Mouse (Mus musculus) heart, embryonic 16.5 days (tissue): Measurements from ENCODE around the gene Ppp1r16b. TPM values are rescaled to one million over a fixed set of nuclear protein-coding genes. Genes with fewer than 3 reads are reported as not detected.

Experiments
- ATAC-seq: fragments of 200-750 bp; cut with Nextera tagmentation; replicated peaks from 2 replicates; pipeline ENCODE4 v1.8.0; 2017; ENCODE audit warnings: moderate number of reproducible peaks; ENCODE audit not compliant: insufficient read depth, low FRiP score; ENCODE audit errors: extremely low read depth
- H3K27ac ChIP-seq: fragments of 300-500 bp; sonication (generic); 2 replicates; pipeline ENCODE4 v1.5.1; 2014; ENCODE audit warnings: mild to moderate bottlenecking, low read length, control low read depth, moderate library complexity
- H3K27me3 ChIP-seq: fragments of 300-500 bp; sonication (generic); 2 replicates; pipeline ENCODE4 v1.6.1; 2014; ENCODE audit warnings: low read length, mixed read lengths; ENCODE audit not compliant: control insufficient read depth, insufficient read depth
- H3K36me3 ChIP-seq: fragments of 300-500 bp; sonication (generic); 2 replicates; pipeline ENCODE4 v1.6.1; 2014; ENCODE audit not compliant: control insufficient read depth, insufficient read depth
- H3K4me1 ChIP-seq: fragments of 300-500 bp; sonication (generic); 2 replicates; pipeline ENCODE4 v1.6.1; 2014; ENCODE audit warnings: low read length, mixed read lengths; ENCODE audit not compliant: control insufficient read depth, insufficient read depth
- H3K4me2 ChIP-seq: fragments of 300-500 bp; sonication (generic); 2 replicates; pipeline ENCODE4 v1.6.1; 2014; ENCODE audit warnings: low read depth, mild to moderate bottlenecking, control low read depth, low read length
- H3K4me3 ChIP-seq: fragments of 300-500 bp; sonication (generic); 2 replicates; pipeline ENCODE4 v1.5.1; 2014; ENCODE audit warnings: mild to moderate bottlenecking, control low read depth, low read length
- H3K9ac ChIP-seq: fragments of 300-500 bp; sonication (generic); 2 replicates; pipeline ENCODE4 v1.6.1; 2014; ENCODE audit warnings: low read length, control low read depth
- H3K9me3 ChIP-seq: fragments of 300-500 bp; sonication (generic); replicated peaks from 2 replicates; pipeline ENCODE4 v1.6.1; 2016; ENCODE audit warnings: low read length; ENCODE audit not compliant: control insufficient read depth
- WGBS: fragments of 180-500 bp; shearing (Covaris S2); extraction: QIAGEN DNeasy Blood & Tissue Kit; methylation state at CpG from one replicate; pipeline ENCODE4 v1.1.7; 2014; 5-methylcytosine and 5-hydroxymethylcytosine counted together
- polyA plus RNA-seq: library from polyadenylated mRNA; unstranded; fragments of >200 nt; fragmentation: Nextera tagmentation; extraction: Ambion mirVana; gene quantifications from 2 replicates; pipeline ENCODE4 v1.2.1, GENCODE M21; 2015

Gene Ppp1r16b
- polyA plus RNA-seq = 7.1 and 8.2 TPM in 2 replicates

GRCm38 (mm10) chr2:158665098-158665497, at the start of gene Ppp1r16b:
Gene Ppp1r16b, plus strand, starts transcription at chr2:158665398.
- Histone ChIP-seq H3K9ac (no peak within 1 kb of the TSS), H3K27me3 (peaks cover 31% of the 10 kb centered on the region), H3K4me1 (peaks cover 9% of the 10 kb centered on the region; the same call in 1 of the 2 replicates), H3K9me3 (no peaks in the 10 kb centered on the region), H3K36me3 (no peaks in the 10 kb centered on the region), H3K4me3 (no peak within 1 kb of the TSS), H3K27ac (0 out of 2 replicates have a peak within 1 kb of the TSS, but pooled peaks have one; percentile 2), H3K4me2 (no peak within 1 kb of the TSS; the same call in 1 of the 2 replicates)
- 69% methylated on average over 4 of the region's 4 CpGs for WGBS
- no peak for ATAC-seq

GRCm38 (mm10) chr2:158615702-158616101, 49.5 kb upstream of the Ppp1r16b start:
- ATAC-seq = no peak
- 4% methylated on average over 13 of the region's 13 CpGs for WGBS
- H3K36me3 ChIP-seq = no peaks in the 10 kb centered on the region
- no peak overlapping the region for H3K9ac ChIP-seq
- no peak overlapping the region for H3K4me2 ChIP-seq
- H3K9me3 ChIP-seq = no peaks in the 10 kb centered on the region
- no peak overlapping the region for H3K27ac ChIP-seq
- H3K27me3 ChIP-seq = peaks cover 89% of the 10 kb centered on the region
- H3K4me3 ChIP-seq = no peak overlapping the region
- H3K4me1 ChIP-seq = 0 out of 2 replicates have a peak, but pooled peaks cover 1% of the 10 kb centered on the region

GRCm38 (mm10) chr2:158616296-158616695, 48.9 kb upstream of the Ppp1r16b start:
- Histone ChIP-seq H3K4me2 (no peak overlapping the region), H3K9ac (no peak overlapping the region), H3K9me3 (no peaks in the 10 kb centered on the region), H3K4me3 (no peak overlapping the region), H3K36me3 (no peaks in the 10 kb centered on the region), H3K27me3 (peaks cover 88% of the 10 kb centered on the region), H3K27ac (no peak overlapping the region), H3K4me1 (no peaks in the 10 kb centered on the region)
- 3% methylated on average over 12 of the region's 12 CpGs for WGBS
- ATAC-seq = no peak

GRCm38 (mm10) chr2:158616790-158617189, 48.4 kb upstream of the Ppp1r16b start:
- WGBS = 12% methylated on average over 11 of the region's 11 CpGs
- no peak for ATAC-seq
- Histone ChIP-seq H3K27ac (no peak overlapping the region), H3K9ac (no peak overlapping the region), H3K27me3 (peaks cover 83% of the 10 kb centered on the region), H3K4me2 (no peak overlapping the region), H3K4me3 (no peak overlapping the region), H3K9me3 (no peaks in the 10 kb centered on the region), H3K36me3 (no peaks in the 10 kb centered on the region), H3K4me1 (no peaks in the 10 kb centered on the region)

- WGBS = 0% methylated on average over 39 of the region's 39 CpGs
Observed at GRCm38 (mm10) chr2:158624718-158625222, 40.4 kb upstream of the Ppp1r16b start, which contains the start of gene Actr5. Gene Actr5, plus strand, starts transcription at chr2:158624888.

GRCm38 (mm10) chr2:158625231-158625630, 40.0 kb upstream of the Ppp1r16b start:
- under 1% methylated on average over 38 of the region's 44 CpGs for WGBS
- ATAC-seq = peak; percentile 68
- Histone ChIP-seq H3K9me3 (no peaks in the 10 kb centered on the region), H3K9ac (peak overlapping the region; percentile 86), H3K27me3 (peaks cover 4% of the 10 kb centered on the region; the same call in 1 of the 2 replicates), H3K4me1 (peaks cover 9% of the 10 kb centered on the region; the same call in 1 of the 2 replicates), H3K27ac (peak overlapping the region; percentile 88), H3K4me3 (peak overlapping the region; percentile 81), H3K4me2 (peak overlapping the region; percentile 83), H3K36me3 (peaks cover 22% of the 10 kb centered on the region)

More at GRCm38 (mm10) chr2:158624718-158625222, 40.4 kb upstream of the Ppp1r16b start, which contains the start of gene Actr5:
- Histone ChIP-seq H3K4me3 (peak within 1 kb of the TSS; percentile 81), H3K4me1 (peaks cover 9% of the 10 kb centered on the region; the same call in 1 of the 2 replicates), H3K9ac (peak within 1 kb of the TSS; percentile 86), H3K27ac (peak within 1 kb of the TSS; percentile 88), H3K36me3 (peaks cover 20% of the 10 kb centered on the region), H3K27me3 (peaks cover 8% of the 10 kb centered on the region; the same call in 1 of the 2 replicates), H3K4me2 (peak within 1 kb of the TSS; percentile 83), H3K9me3 (no peaks in the 10 kb centered on the region)
- ATAC-seq = peak; percentile 96

- peak overlapping the region; percentile 83 for H3K4me2 ChIP-seq
- peak overlapping the region; percentile 86 for H3K9ac ChIP-seq
- H3K9me3 ChIP-seq = no peaks in the 10 kb centered on the region
- peaks cover 9% of the 10 kb centered on the region; the same call in 1 of the 2 replicates for H3K4me1 ChIP-seq
- peak overlapping the region; percentile 81 for H3K4me3 ChIP-seq
- ATAC-seq = no peak
- H3K36me3 ChIP-seq = peaks cover 22% of the 10 kb centered on the region
- H3K27ac ChIP-seq = no peak overlapping the region
- peaks cover 4% of the 10 kb centered on the region; the same call in 1 of the 2 replicates for H3K27me3 ChIP-seq
- WGBS = 29% methylated on average over 8 of the region's 8 CpGs
Observed at GRCm38 (mm10) chr2:158625697-158626096, 39.5 kb upstream of the Ppp1r16b start.

- H3K4me1 ChIP-seq = peaks cover 9% of the 10 kb centered on the region; the same call in 1 of the 2 replicates
- no peak overlapping the region for H3K27ac ChIP-seq
- no peak for ATAC-seq
- no peak overlapping the region for H3K4me3 ChIP-seq
- no peak overlapping the region for H3K9ac ChIP-seq
- peaks cover 50% of the 10 kb centered on the region for H3K36me3 ChIP-seq
- H3K4me2 ChIP-seq = no peak overlapping the region
- H3K9me3 ChIP-seq = no peaks in the 10 kb centered on the region
- H3K27me3 ChIP-seq = no peaks in the 10 kb centered on the region
- WGBS = 71% methylated on average over 3 of the region's 3 CpGs
Observed at GRCm38 (mm10) chr2:158628858-158629257, 36.3 kb upstream of the Ppp1r16b start.

- no peak for ATAC-seq
- H3K36me3 ChIP-seq = peaks cover 51% of the 10 kb centered on the region
- no peak overlapping the region for H3K27ac ChIP-seq
- H3K4me2 ChIP-seq = no peak overlapping the region
- 74% methylated on average over 1 of the region's 1 CpGs for WGBS
- peaks cover 9% of the 10 kb centered on the region; the same call in 1 of the 2 replicates for H3K4me1 ChIP-seq
- H3K9ac ChIP-seq = no peak overlapping the region
- no peaks in the 10 kb centered on the region for H3K9me3 ChIP-seq
- no peaks in the 10 kb centered on the region for H3K27me3 ChIP-seq
- no peak overlapping the region for H3K4me3 ChIP-seq
Observed at GRCm38 (mm10) chr2:158629414-158629813, 35.8 kb upstream of the Ppp1r16b start.
